Comparison of ENCODE assay signal across 15 mouse cellular contexts in genomic region chr7:132631313-132631712, GRCm38 (mm10). TPM values are rescaled to one million over a fixed set of nuclear protein-coding genes. Genes with fewer than 3 reads are reported as not detected.
DNase-seq lines count a peak whose midpoint lies in the region; ATAC-seq lines count a peak whose summit lies in the region.
"Had no signal": no experiment of that assay in that cellular context is flagged by ENCODE, and none has a peak within 500 bp of the region (broad histone marks: within the 10 kb centered on the region; RNA-seq: fewer than 3 reads in every experiment).

No protein-coding gene starts in this region.

- H3K27me3 ChIP-seq in midbrain, embryonic 15.5 days (replicated peaks): no peaks in the 10 kb centered on the region; the same call in 1 of the 2 replicates
- H3K27me3 ChIP-seq in midbrain, embryonic 10.5 days (ENCODE audit: low read depth, poor library complexity, severe bottlenecking): peaks cover 55% of the 10 kb centered on the region
- H3K27me3 ChIP-seq: limb, embryonic 13.5 days had no signal

- no peak overlapping the region for H3K27ac ChIP-seq in midbrain, embryonic 15.5 days
- H3K27ac ChIP-seq in midbrain, embryonic 10.5 days (replicated peaks): no peak overlapping the region
- H3K27ac ChIP-seq: limb, embryonic 13.5 days; stomach, postnatal 0 days had no signal

- no peak overlapping the region for H3K9ac ChIP-seq in midbrain, embryonic 15.5 days
- H3K9ac ChIP-seq: limb, embryonic 13.5 days had no signal

- WGBS in midbrain, embryonic 15.5 days: 56% methylated on average over 11 of the region's 11 CpGs
- 83% methylated on average over 11 of the region's 11 CpGs for WGBS in midbrain, embryonic 10.5 days

- H3K36me3 ChIP-seq in midbrain, embryonic 15.5 days (replicated peaks): no peaks in the 10 kb centered on the region
- no peaks in the 10 kb centered on the region for H3K36me3 ChIP-seq in midbrain, embryonic 10.5 days
- H3K36me3 ChIP-seq: limb, embryonic 13.5 days had no signal

- no peaks in the 10 kb centered on the region for H3K9me3 ChIP-seq in midbrain, embryonic 15.5 days
- no peaks in the 10 kb centered on the region for H3K9me3 ChIP-seq in midbrain, embryonic 10.5 days (replicated peaks)
- H3K9me3 ChIP-seq: limb, embryonic 13.5 days had no signal

- peak; percentile 22 for DNase-seq in cerebellum, adult 9-11 months
- no peak for DNase-seq in cerebellum, adult 8-10 months
- no peak for DNase-seq in midbrain, embryonic 10.5 days (ENCODE audit: low spot score)
- peak; percentile 55 to 59 for DNase-seq in layer of hippocampus, postnatal 36 days
- peak; percentile 51 for DNase-seq in right cerebral cortex, postnatal 14 days
- DNase-seq in ovary, postnatal 14 days (ENCODE audit: low spot score): no peak
- DNase-seq: heart, adult 18-20 months; heart, postnatal 36 days; kidney, adult 9 months had no signal

- H3K4me2 ChIP-seq in midbrain, embryonic 15.5 days: no peak overlapping the region
- H3K4me2 ChIP-seq: limb, embryonic 13.5 days had no signal

- H3K4me3 ChIP-seq in midbrain, embryonic 15.5 days: no peak overlapping the region
- H3K4me3 ChIP-seq in midbrain, embryonic 10.5 days: no peak overlapping the region
- H3K4me3 ChIP-seq: limb, embryonic 13.5 days; myocyte had no signal

- no peaks in the 10 kb centered on the region for H3K4me1 ChIP-seq in midbrain, embryonic 15.5 days
- H3K4me1 ChIP-seq in midbrain, embryonic 10.5 days: no peaks in the 10 kb centered on the region; the same call in 1 of the 2 replicates
- H3K4me1 ChIP-seq: limb, embryonic 13.5 days had no signal

- ATAC-seq in midbrain, embryonic 15.5 days (replicated peaks): peak; percentile 42; the same call in 1 of the 2 replicates
- no peak for ATAC-seq in monocyte, adult 5-6 weeks (replicated peaks; ENCODE audit: insufficient number of reproducible peaks, low FRiP score, low TSS enrichment, poor library complexity, severe bottlenecking)

RNA-seq across cellular contexts. Expression of gene Lhpp, which starts 20.9 kb away (rescaled TPM):
- 38.3 and 39.4 TPM in 2 replicates for polyA plus RNA-seq in midbrain, embryonic 15.5 days (2015; fragmentation: Nextera tagmentation; extraction: Ambion mirVana)
- 20.5 and 20.7 TPM in 2 replicates for polyA plus RNA-seq in midbrain, embryonic 10.5 days (2016; fragmentation: Nextera tagmentation; extraction: Ambion mirVana)
- 10 to 100 TPM; 25.5 to 26.0 TPM for total RNA-seq in layer of hippocampus, postnatal 36 days (2021)
- 2.8 to 6.0 TPM (median 4.2 TPM) in 3 replicates for total RNA-seq in monocyte, adult 5-6 weeks (2017)

RNA-seq across cellular contexts. Expression of gene Nkx1-2, which starts 31.9 kb away (rescaled TPM):
- polyA plus RNA-seq in midbrain, embryonic 15.5 days (2015; fragmentation: Nextera tagmentation; extraction: Ambion mirVana): 0.70 and 1.2 TPM in 2 replicates
- polyA plus RNA-seq in midbrain, embryonic 10.5 days (2016; fragmentation: Nextera tagmentation; extraction: Ambion mirVana): 0.80 and 1.6 TPM in 2 replicates
- not detected for total RNA-seq in layer of hippocampus, postnatal 36 days (2021)
- total RNA-seq in monocyte, adult 5-6 weeks (2017): not detected in 3 replicates
- total RNA-seq: heart, adult 18-20 months; heart, postnatal 36 days had no signal
- polyA plus RNA-seq: lung, embryonic 16.5 days; myocyte; stomach, postnatal 0 days had no signal

RNA-seq across cellular contexts. Expression of gene Oat, which starts 55.1 kb away (rescaled TPM):
- 78.6 and 85.1 TPM in 2 replicates for polyA plus RNA-seq in midbrain, embryonic 15.5 days (2015; fragmentation: Nextera tagmentation; extraction: Ambion mirVana)
- polyA plus RNA-seq in midbrain, embryonic 10.5 days (2016; fragmentation: Nextera tagmentation; extraction: Ambion mirVana): 144 and 145 TPM in 2 replicates
- 10 to 100 TPM; 89.6 to 94.9 TPM for total RNA-seq in layer of hippocampus, postnatal 36 days (2021)
- 52.7 to 89.6 TPM (median 86.8 TPM) in 3 replicates for total RNA-seq in monocyte, adult 5-6 weeks (2017)

Comparison
In these comparisons a context has a peak if more than half of its experiments do, and no peak if none do; other contexts are left out.
1. DNase-seq: peak in cerebellum, adult 9-11 months (single experiment), layer of hippocampus, postnatal 36 days (2 of 2) and right cerebral cortex, postnatal 14 days (single experiment); none in cerebellum, adult 8-10 months (single experiment), midbrain, embryonic 10.5 days (single experiment) and ovary, postnatal 14 days (single experiment).